Mouse (Mus musculus) adrenal gland, postnatal 25 days (tissue): Measurements from ENCODE around the gene Olfr1262. TPM values are rescaled to one million over a fixed set of nuclear protein-coding genes. Genes with fewer than 3 reads are reported as not detected.

Experiments used
- DNase-seq: peaks from one replicate; pipeline ENCODE4 v3.0.0; 2021; ENCODE audit warnings: mixed read lengths
- long read RNA-seq: library from polyadenylated mRNA; stranded (forward); transcript quantifications from one replicate; pipeline ENCODE4 v2.0.0, GENCODE M21; 2021
- total RNA-seq: library from RNA; stranded (reverse); gene quantifications from 2 replicates; pipeline ENCODE4 v1.2.3, GENCODE M21; 2021

The Olfr1262 gene
- not detected in 2 replicates for total RNA-seq
- long read RNA-seq, result 0 reads

DNA sequence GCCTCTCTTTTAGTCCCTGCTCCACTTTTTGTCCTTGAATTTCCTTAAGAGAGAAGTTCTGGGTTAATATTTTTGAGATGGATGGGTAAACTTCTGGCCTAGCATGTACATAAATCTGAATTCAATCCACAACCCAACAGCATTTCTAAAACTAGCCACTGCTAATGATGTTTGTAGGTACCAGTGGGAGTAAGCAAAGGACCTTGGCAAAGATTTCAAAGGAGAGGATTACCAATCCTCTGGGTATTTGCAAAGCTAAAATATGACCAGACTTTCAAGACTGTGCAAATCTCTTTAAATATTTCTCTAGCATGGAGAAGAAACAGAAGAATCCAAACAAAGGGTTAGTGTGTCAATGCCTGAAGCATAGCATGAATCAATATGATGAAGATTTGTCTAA lies at the start of gene Olfr1262:
Olfr1262 (plus strand) TSS at position 301 of the 400 bp plus-strand sequence.
- DNase-seq, result no peak

DNA sequence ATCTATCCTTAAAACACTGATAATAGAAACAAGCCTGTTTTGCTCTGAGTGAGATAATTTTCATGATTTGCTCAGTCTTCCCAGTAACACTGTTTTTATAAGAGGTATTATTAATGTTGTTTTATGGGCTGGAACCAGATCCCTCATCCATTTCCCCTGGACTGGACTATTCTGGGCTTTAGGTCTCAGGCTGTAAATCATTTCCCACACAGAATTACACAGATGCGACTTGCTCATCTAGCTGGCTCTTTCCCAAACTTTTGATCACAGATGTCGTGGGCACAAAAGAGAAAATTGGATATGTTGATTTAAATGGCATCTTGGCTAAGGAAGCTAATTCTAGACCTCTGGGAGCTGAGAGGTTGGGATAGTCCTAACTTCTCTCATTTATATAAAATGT lies 25.8 kb upstream of the Olfr1262 start, which contains the start of gene Olfr1260:
Olfr1260 (plus strand) TSS at position 157 of the 400 bp plus-strand sequence.
- DNase-seq, result no peak

DNA sequence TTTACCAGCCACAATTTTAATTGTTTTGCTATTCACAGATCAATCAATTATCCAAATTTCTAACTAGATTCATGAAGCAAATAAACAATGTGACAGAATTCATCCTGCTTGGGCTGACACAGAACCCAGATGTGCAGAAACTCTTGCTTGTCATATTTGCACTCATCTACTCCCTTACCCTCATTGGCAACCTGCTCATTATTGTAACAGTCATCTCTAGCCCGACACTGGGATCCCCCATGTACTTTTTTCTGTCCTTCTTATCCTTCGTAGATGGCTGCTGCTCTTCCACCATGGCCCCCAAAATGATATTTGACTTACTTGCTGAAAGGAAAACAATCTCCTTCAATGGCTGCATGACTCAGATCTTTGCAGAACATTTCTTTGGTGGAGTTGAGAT lies 22.2 kb upstream of the Olfr1262 start:
- DNase-seq, result no peak

DNA sequence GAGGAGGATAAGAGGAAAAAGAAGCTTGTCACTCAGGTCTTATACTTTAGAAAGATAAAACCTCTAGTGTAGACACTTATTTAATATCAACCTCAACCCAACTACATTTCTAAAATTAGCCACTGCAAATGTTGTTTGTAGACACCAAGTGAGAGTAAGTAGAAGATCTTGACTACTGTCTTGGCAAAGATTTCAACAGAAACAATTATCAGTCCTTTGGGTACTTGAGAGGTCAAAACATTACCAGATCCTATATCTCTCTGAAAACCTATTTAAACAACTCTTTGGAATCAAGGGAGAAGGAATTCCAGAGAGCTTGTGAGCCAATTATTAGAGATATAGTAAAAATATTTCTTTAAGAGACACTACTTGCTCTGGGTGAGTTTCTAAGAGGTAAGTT lies 9.0 kb upstream of the Olfr1262 start, which contains the start of gene Olfr1261:
Olfr1261 (plus strand) TSS at position 301 of the 400 bp plus-strand sequence.
- no peak for DNase-seq

DNA sequence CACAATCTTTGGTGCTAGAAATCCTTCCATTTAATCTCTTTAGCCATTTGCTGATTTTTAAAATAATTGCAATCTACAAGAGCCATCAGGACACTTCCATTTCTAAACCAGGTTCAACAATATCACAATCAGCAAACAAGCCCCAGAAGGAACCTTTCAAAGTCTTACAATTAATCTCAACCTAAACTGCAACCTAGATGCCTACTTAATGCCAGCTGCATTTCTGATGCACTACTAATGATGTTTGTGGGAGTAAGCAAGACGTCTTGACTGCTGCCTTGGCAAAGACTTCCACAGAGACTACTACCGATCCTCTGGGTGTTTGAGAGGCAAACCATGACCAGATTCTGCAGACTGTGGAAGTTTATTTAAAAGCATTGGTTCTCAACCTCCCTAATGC lies 11.9 kb downstream of the Olfr1262 start, which contains the start of gene Olfr1263:
Olfr1263 (plus strand) TSS at position 301 of the 400 bp plus-strand sequence.
- DNase-seq, result no peak

DNA sequence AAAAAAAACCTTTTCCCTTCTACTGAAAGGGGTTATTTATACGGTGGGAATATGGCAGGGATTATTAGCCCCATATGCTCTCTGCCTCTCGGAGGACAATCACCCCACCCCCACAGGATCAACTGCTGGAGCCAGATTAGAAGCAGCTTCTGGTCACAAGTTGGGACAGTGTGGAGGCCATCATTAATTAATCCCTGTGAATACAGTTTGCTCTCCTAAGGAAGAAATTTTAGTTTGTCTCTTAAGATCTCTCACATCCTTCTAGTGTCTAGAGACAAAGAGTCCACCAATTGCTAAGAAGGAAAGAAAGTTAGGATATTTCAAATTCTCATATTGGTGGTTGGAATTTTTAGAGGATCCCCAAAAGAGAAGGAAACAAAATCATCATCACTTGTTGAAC lies 25.5 kb downstream of the Olfr1262 start, which contains the start of gene Olfr1264:
Olfr1264 (minus strand) TSS at position 101 of the 400 bp plus-strand sequence.
- DNase-seq, result no peak

DNA sequence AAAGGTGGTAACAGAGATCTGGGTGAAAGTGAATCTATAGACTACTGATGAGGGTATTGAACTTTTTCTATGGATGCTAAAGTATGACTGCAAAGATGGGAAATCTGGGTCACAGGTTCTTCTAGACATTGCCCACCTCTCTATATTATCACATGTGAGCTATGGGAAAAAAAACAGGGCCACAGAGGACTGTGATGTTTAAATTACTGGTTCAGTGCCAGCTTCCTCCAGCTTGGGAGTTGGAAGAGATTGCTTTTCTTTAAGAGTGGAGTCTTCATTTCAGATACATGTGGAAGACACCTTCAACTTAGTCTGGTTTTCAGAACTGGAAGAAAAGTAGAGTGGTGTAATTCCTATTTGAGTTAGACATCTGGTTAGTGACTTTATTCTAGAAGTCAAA lies 35.1 kb downstream of the Olfr1262 start, which contains the start of gene Olfr1265:
Olfr1265 (plus strand) TSS at position 301 of the 400 bp plus-strand sequence.
- DNase-seq, result no peak

Other genes with a start within 250 kb of the Olfr1262 start
- not detected in 2 replicates for gene Olfr1253, start 243.1 kb upstream of the Olfr1262 start, total RNA-seq
- gene Olfr1254, start 206.5 kb upstream of the Olfr1262 start, total RNA-seq, result not detected in 2 replicates
- not detected in 2 replicates for gene Olfr1255, start 188.1 kb upstream of the Olfr1262 start, total RNA-seq
- not detected in 2 replicates for gene Olfr1256, start 158.6 kb upstream of the Olfr1262 start, total RNA-seq
- gene Olfr48, start 151.9 kb upstream of the Olfr1262 start, total RNA-seq, result not detected in 2 replicates
- gene Olfr1257, start 121.7 kb upstream of the Olfr1262 start, total RNA-seq, result not detected in 2 replicates
- gene Olfr1258, start 72.8 kb upstream of the Olfr1262 start, total RNA-seq, result not detected in 2 replicates
- not detected in 2 replicates for gene Olfr1259, start 51.5 kb upstream of the Olfr1262 start, total RNA-seq
- not detected in 2 replicates for gene Olfr1260, start 25.8 kb upstream of the Olfr1262 start, total RNA-seq
- not detected in 2 replicates for gene Olfr1261, start 8.9 kb upstream of the Olfr1262 start, total RNA-seq
- not detected in 2 replicates for gene Olfr1263, start 12.0 kb downstream of the Olfr1262 start, total RNA-seq
- gene Olfr1264, start 25.4 kb downstream of the Olfr1262 start, total RNA-seq, result not detected in 2 replicates
- gene Olfr1265, start 35.2 kb downstream of the Olfr1262 start, total RNA-seq, result not detected in 2 replicates
- not detected in 2 replicates for gene Olfr140, start 63.4 kb downstream of the Olfr1262 start, total RNA-seq
- not detected in 2 replicates for gene Olfr1269, start 121.3 kb downstream of the Olfr1262 start, total RNA-seq
- gene Olfr32, start 142.2 kb downstream of the Olfr1262 start, total RNA-seq, result not detected in 2 replicates
- gene Olfr1270, start 152.9 kb downstream of the Olfr1262 start, total RNA-seq, result not detected in 2 replicates
- gene Olfr1506, start 224.3 kb downstream of the Olfr1262 start, total RNA-seq, result 0.38 TPM in 1 of 2 replicates, not detected in the other